Mouse (Mus musculus) midbrain, embryonic 10.5 days (tissue): ENCODE data around the gene Daglb. TPM values are rescaled to one million over a fixed set of nuclear protein-coding genes. Genes with fewer than 3 reads are reported as not detected.
"Not testable (repeated sequence)": the region's sequence is repeated elsewhere in the genome, so short reads cannot be mapped to it uniquely, and the experiment has no call there.

Experiments
- DNase-seq: peaks from one replicate; pipeline ENCODE4 v3.0.0-alpha.2; 2017; ENCODE audit warnings: low spot score
- H3K27ac ChIP-seq: fragments of 300-500 bp; sonication (generic); replicated peaks from 2 replicates; pipeline ENCODE4 v1.5.1; 2016; ENCODE audit warnings: mild to moderate bottlenecking
- H3K27me3 ChIP-seq: fragments of 300-500 bp; sonication (generic); 2 replicates; pipeline ENCODE4 v1.6.1; 2016; ENCODE audit warnings: low read depth, mild to moderate bottlenecking; ENCODE audit not compliant: poor library complexity, severe bottlenecking
- H3K36me3 ChIP-seq: fragments of 300-500 bp; sonication (generic); 2 replicates; pipeline ENCODE4 v1.6.1; 2016; ENCODE audit warnings: mild to moderate bottlenecking, moderate library complexity
- H3K4me1 ChIP-seq: fragments of 300-500 bp; sonication (generic); 2 replicates; pipeline ENCODE4 v1.6.1; 2016
- H3K4me3 ChIP-seq: fragments of 300-500 bp; sonication (generic); 2 replicates; pipeline ENCODE4 v1.5.1; 2016; ENCODE audit warnings: mild to moderate bottlenecking, moderate library complexity
- H3K9me3 ChIP-seq: fragments of 300-500 bp; sonication (generic); replicated peaks from 2 replicates; pipeline ENCODE4 v1.6.1; 2016; ENCODE audit warnings: mild to moderate bottlenecking
- WGBS: fragments of 180-500 bp; shearing (Covaris S2); methylation state at CpG from one replicate; pipeline ENCODE4 v1.1.7; 2016; 5-methylcytosine and 5-hydroxymethylcytosine counted together
- polyA plus RNA-seq: library from polyadenylated mRNA; unstranded; fragments of >200 nt; fragmentation: Nextera tagmentation; extraction: Ambion mirVana; gene quantifications from 2 replicates; pipeline ENCODE4 v1.2.1, GENCODE M21; 2016

Daglb gene
- polyA plus RNA-seq, 1 experiment from 2014 or later: 15.0 TPM

- no peak for DNase-seq
Observed at GRCm38 (mm10) chr5:143530715-143531114, 66.3 kb downstream of the Daglb start.

GRCm38 (mm10) chr5:143534922-143535321 lies 70.5 kb downstream of the Daglb start:
- Histone ChIP-seq H3K27me3 (no peaks in the 10 kb centered on the region), H3K27ac (no peak overlapping the region), H3K9me3 (no peaks in the 10 kb centered on the region), H3K36me3 (no peaks in the 10 kb centered on the region), H3K4me1 (no peaks in the 10 kb centered on the region), H3K4me3 (no peak overlapping the region)
- WGBS: 81% methylated on average over 4 of the region's 4 CpGs
- no peak for DNase-seq

More at GRCm38 (mm10) chr5:143530715-143531114, 66.3 kb downstream of the Daglb start:
- Histone ChIP-seq H3K27ac (no peak overlapping the region), H3K27me3 (no peaks in the 10 kb centered on the region), H3K36me3 (no peaks in the 10 kb centered on the region), H3K9me3 (no peaks in the 10 kb centered on the region), H3K4me1 (peaks cover 17% of the 10 kb centered on the region), H3K4me3 (no peak overlapping the region)
- 76% methylated on average over 7 of the region's 7 CpGs for WGBS

GRCm38 (mm10) chr5:143537022-143537421 lies 72.6 kb downstream of the Daglb start:
- 61% methylated on average over 2 of the region's 2 CpGs for WGBS
- Histone ChIP-seq H3K9me3 (no peaks in the 10 kb centered on the region), H3K4me1 (no peaks in the 10 kb centered on the region), H3K27ac (no peak overlapping the region), H3K36me3 (no peaks in the 10 kb centered on the region), H3K27me3 (no peaks in the 10 kb centered on the region), H3K4me3 (no peak overlapping the region)
- DNase-seq: no peak

GRCm38 (mm10) chr5:143539111-143539510 lies 74.7 kb downstream of the Daglb start:
- Histone ChIP-seq H3K4me1 (no peaks in the 10 kb centered on the region), H3K27me3 (no peaks in the 10 kb centered on the region), H3K27ac (no peak overlapping the region), H3K36me3 (no peaks in the 10 kb centered on the region), H3K4me3 (no peak overlapping the region), H3K9me3 (no peaks in the 10 kb centered on the region)
- WGBS: 90% methylated on average over 8 of the region's 8 CpGs
- no peak for DNase-seq

- H3K9me3 ChIP-seq: no peaks in the 10 kb centered on the region
- H3K27ac ChIP-seq: no peak overlapping the region
- H3K4me3 ChIP-seq: no peak overlapping the region
- H3K4me1 ChIP-seq: peaks cover 23% of the 10 kb centered on the region
- 11% methylated on average over 11 of the region's 11 CpGs for WGBS
- no peaks in the 10 kb centered on the region for H3K27me3 ChIP-seq
- peak; percentile 79 for DNase-seq
- peaks cover 8% of the 10 kb centered on the region for H3K36me3 ChIP-seq
Observed at GRCm38 (mm10) chr5:143547384-143547783, 83.0 kb downstream of the Daglb start.

- Histone ChIP-seq H3K4me3 (no peak overlapping the region), H3K9me3 (no peaks in the 10 kb centered on the region), H3K27me3 (no peaks in the 10 kb centered on the region), H3K36me3 (peaks cover 11% of the 10 kb centered on the region), H3K27ac (no peak overlapping the region), H3K4me1 (peaks cover 23% of the 10 kb centered on the region)
- DNase-seq: no peak
- 57% methylated on average over 10 of the region's 10 CpGs for WGBS
Observed at GRCm38 (mm10) chr5:143547866-143548265, 83.5 kb downstream of the Daglb start.

GRCm38 (mm10) chr5:143548401-143548846 lies 84.0 kb downstream of the Daglb start:
- Histone ChIP-seq H3K36me3 (peaks cover 11% of the 10 kb centered on the region), H3K4me1 (peaks cover 23% of the 10 kb centered on the region), H3K4me3 (peak overlapping the region; percentile 74), H3K27me3 (no peaks in the 10 kb centered on the region), H3K9me3 (no peaks in the 10 kb centered on the region), H3K27ac (peak overlapping the region; percentile 90)
- under 1% methylated on average over 37 of the region's 37 CpGs for WGBS
- DNase-seq: peak; percentile 99

GRCm38 (mm10) chr5:143548922-143549321 lies 84.5 kb downstream of the Daglb start:
- DNase-seq, H3K9me3 ChIP-seq, H3K27me3 ChIP-seq: not testable (repeated sequence)
- peaks cover 13% of the 10 kb centered on the region for H3K36me3 ChIP-seq
- WGBS: under 1% methylated on average over 28 of the region's 28 CpGs
- peaks cover 23% of the 10 kb centered on the region for H3K4me1 ChIP-seq
- peak overlapping the region; percentile 74 for H3K4me3 ChIP-seq
- H3K27ac ChIP-seq: peak overlapping the region; percentile 90

GRCm38 (mm10) chr5:143552911-143553310 lies 88.5 kb downstream of the Daglb start:
- H3K4me3 ChIP-seq: no peak overlapping the region
- WGBS: 78% methylated on average over 6 of the region's 6 CpGs
- DNase-seq: no peak
- no peaks in the 10 kb centered on the region for H3K9me3 ChIP-seq
- peaks cover 23% of the 10 kb centered on the region for H3K36me3 ChIP-seq
- no peak overlapping the region for H3K27ac ChIP-seq
- no peaks in the 10 kb centered on the region for H3K27me3 ChIP-seq
- peaks cover 22% of the 10 kb centered on the region for H3K4me1 ChIP-seq

GRCm38 (mm10) chr5:143555233-143555632 lies 90.8 kb downstream of the Daglb start:
- 78% methylated on average over 6 of the region's 6 CpGs for WGBS
- Histone ChIP-seq H3K36me3 (peaks cover 23% of the 10 kb centered on the region), H3K27ac (no peak overlapping the region), H3K4me1 (peaks cover 3% of the 10 kb centered on the region), H3K9me3 (no peaks in the 10 kb centered on the region), H3K4me3 (no peak overlapping the region), H3K27me3 (no peaks in the 10 kb centered on the region)
- no peak for DNase-seq

Other genes starting within 250 kb of the Daglb start
- not detected in 2 replicates for gene Spdye4a, start 237.7 kb upstream of the Daglb start, polyA plus RNA-seq
- 20.8 and 21.3 TPM in 2 replicates for gene Zfp12, start 229.4 kb upstream of the Daglb start, polyA plus RNA-seq
- gene Zfp316, start 194.6 kb upstream of the Daglb start, polyA plus RNA-seq: 4.2 and 5.2 TPM in 2 replicates
- not detected in 2 replicates for gene Zfp853, start 171.0 kb upstream of the Daglb start, polyA plus RNA-seq
- gene E130309D02Rik, start 149.2 kb upstream of the Daglb start, polyA plus RNA-seq: 59.2 and 61.7 TPM in 2 replicates
- 64.8 and 72.9 TPM in 2 replicates for gene Zdhhc4, start 135.3 kb upstream of the Daglb start, polyA plus RNA-seq
- gene Grid2ip, start 107.2 kb upstream of the Daglb start, polyA plus RNA-seq: 0.05 and 0.14 TPM in 2 replicates
- 191 and 203 TPM in 2 replicates for gene Kdelr2, start 60.7 kb upstream of the Daglb start, polyA plus RNA-seq
- 378 and 386 TPM in 2 replicates for gene Rac1, start 63.5 kb downstream of the Daglb start, polyA plus RNA-seq
- 28.1 and 31.7 TPM in 2 replicates for gene Cyth3, start 157.9 kb downstream of the Daglb start, polyA plus RNA-seq